Mouse (Mus musculus) spleen, postnatal 14 days (tissue): Measurements from ENCODE around the gene Hfe2.
A peak's percentile ranks its signal among the peaks of the same experiment; 100 is the strongest.

ENCODE experiments used
- DNase-seq, 2 experiments: peaks; one replicate each; pipeline ENCODE4 v3.0.0; 2021 to 2022; ENCODE audit warnings: low spot score in 2 of 2

The Hfe2 gene

DNA sequence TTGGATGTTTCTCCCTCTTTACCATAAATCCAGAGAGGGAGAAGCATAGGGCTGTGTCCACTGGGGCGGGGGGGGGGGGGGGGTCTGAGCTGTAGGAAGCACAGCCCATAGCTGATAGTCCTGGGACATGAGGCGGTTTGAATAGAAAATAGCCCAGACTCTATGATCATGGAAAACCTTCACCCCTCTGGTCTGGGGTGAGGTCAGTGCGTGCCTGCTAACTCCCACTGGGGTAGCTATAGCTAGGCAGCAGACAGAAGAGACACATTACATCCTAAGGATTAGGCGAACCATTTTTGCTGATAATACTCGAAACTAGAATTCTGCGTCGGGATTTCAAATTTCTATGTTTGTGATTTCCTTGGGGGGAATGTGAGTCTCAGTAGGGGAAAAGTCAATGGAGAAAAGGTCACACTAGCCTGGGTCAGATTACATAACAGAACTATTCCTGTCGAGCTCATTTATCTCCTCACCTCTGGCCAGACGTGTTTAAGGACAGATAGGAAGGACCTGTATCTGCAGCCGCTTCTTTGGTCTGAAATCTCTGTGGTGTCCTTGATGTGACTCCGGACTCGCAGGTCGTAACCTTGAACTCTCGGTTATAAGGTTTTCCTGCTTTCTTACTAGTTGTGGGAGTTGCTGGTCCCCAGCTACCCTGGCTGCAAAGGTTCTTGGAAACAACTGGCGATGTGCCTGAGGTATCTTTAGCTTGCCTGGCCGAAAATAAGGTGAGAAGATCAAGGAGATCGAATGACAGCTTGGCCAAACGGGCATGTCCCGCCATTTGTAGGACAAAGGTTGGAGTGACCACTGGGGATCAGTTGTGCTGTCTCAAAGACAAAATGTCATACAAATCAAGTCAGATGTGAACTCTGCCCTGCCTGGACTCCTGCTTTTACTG is 48.9 kb downstream of the Hfe2 start:
- no peak for DNase-seq

DNA sequence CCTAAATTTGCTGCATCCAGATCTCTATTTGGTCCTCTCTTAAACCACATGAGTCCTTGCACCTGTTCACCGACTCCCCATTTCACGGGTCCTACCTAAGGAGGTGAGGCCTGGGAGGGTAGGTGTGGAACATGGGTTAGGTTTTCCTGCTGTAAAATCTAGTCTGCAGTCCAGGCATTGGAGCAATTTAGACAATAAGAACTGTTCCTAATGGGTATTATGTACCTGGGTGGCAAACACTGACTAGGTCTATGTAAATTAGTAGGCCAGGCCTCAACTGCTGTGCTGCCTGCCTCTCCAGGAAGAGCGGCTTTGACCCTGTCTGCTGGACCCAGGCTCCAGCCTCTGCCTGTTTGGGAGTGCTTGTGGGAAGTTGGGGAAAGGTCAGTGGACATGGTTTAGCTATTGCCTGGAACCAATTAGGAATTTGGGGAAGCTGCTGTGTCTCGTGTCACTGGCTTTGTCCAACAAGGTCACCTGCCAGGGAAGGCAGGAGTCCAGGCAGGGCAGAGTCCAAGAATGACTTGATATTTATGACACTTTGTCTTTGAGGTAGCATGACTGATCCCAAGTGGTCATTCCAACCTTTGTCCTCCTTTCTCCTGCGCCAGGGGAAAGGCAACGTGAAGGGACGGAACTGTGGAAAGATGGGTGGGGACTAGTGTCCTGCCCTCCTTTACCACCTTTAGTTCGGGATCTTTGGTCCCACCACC is 50.5 kb downstream of the Hfe2 start:
- no peak for DNase-seq

DNA sequence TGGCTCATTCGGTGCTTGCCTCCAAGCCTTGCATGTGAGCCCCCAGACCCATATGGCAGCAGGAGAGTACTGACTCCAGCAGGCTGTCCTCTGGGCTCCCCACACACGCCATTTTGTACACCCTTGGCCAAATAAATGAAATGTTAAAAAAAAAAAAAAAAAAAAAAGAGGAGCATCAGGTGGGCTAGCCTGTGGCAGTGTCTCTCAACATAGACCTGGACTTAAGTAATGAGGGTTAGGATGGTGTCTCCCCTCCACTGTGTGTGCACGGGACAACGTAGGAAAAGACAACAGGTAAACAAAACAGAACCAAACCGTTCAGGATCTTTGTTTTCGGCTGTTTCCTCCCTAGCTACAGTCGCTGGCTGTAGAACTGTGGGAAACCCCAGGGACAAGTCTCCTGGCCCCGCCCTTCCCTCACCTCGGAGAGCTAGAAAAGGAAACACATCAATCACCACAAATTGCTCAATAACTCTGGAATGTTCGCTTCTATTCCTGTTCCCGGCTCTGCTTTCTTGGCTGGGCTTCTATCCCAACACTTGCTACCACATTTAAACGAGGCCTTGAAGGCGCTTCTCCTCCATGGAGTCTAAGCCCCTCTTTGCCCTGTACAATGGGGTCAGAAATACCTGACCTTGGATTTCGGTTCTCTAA is 51.2 kb downstream of the Hfe2 start:
- no peak for DNase-seq

DNA sequence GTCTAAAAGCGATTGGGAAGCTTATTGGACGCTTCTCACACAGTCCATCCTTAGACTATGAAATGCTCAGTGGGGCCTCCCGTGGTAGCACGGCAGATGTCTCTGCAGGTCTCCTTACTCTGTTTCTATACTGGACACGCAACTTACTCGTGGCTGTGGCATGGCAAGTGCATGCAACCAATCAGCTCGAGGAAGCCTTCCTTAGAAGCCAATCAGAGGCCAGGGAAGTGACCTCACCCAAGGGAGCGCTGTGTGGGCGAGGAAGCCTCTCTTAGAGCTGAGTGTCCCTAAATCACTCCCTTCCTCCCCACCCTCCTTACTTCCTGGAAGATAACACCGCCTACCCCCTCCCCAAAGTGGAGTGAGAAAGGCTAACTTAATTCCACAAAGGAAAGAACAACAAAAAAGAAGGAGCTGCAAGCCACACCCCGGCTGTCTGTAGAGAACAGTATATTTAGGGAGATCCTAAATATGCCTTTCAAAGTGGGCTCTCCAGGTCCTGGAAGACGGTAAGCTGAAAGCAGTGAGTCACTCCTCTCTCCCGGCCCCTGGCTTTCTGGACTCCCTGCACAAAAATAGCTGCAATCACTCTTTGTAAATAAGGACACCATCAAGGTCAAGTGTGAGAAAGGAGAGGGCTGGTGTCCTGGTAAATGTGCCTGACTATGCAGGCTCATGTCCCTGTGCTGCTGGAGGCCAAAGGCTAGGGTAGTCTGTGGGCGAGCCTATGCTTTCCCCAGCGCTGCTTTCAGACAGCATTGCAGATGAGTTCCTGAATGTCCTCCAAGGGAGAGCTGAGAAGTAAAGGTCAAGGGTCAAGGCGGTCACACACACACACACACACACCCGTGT is 51.9 kb downstream of the Hfe2 start, which contains the start of gene Gm16253:
Gm16253 (plus strand) TSS at position 295 of the 852 bp plus-strand sequence.
- peak; percentile 75 to 86 for DNase-seq

DNA sequence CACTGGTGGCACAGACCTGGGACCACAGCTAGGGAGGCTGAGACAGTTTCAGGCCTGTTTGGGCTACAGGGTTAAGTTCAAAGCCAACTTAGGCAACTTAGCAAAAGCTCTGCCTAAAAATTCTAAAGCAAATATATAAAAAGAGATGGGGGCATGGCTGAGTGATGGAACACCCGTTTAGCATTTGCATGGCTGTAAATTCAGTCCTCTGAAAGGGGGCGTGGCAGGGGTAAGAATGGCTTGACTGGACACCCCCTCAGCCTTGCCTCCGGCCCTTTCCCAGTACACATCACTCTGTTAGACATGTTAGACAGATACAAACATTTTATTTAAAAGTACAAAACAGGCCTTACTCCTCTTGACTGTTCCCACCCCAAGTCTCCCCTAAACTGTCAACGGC is 52.6 kb downstream of the Hfe2 start:
- no peak for DNase-seq
